22 mouse cellular contexts compared by ENCODE assay signal in genomic region chr3:33079658-33080057, GRCm38 (mm10).
DNase-seq lines count a peak whose midpoint lies in the region; ATAC-seq lines count a peak whose summit lies in the region.
"Had no signal": no experiment of that assay in that cellular context is flagged by ENCODE, and none has a peak within 500 bp of the region (broad histone marks: within the 10 kb centered on the region; RNA-seq: fewer than 3 reads in every experiment).

No protein-coding gene starts in this region.

- no peaks in the 10 kb centered on the region for H3K9me3 ChIP-seq in hindbrain, embryonic 16.5 days (ENCODE audit: control insufficient read depth, low read length)
- H3K9me3 ChIP-seq in hindbrain, embryonic 11.5 days (ENCODE audit: control insufficient read depth, low read length) = no peaks in the 10 kb centered on the region
- H3K9me3 ChIP-seq: forebrain, embryonic 10.5 days; forebrain, embryonic 13.5 days; heart, embryonic 10.5 days; heart, embryonic 13.5 days; hindbrain, embryonic 12.5 days had no signal

- ATAC-seq in hindbrain, embryonic 16.5 days = peak; percentile 60; the same call in 1 of the 2 replicates
- ATAC-seq in hindbrain, embryonic 11.5 days (ENCODE audit: low FRiP score) = no peak
- ATAC-seq: CD4-positive, CD25-positive, alpha-beta regulatory T cell, adult 4 months; forebrain, embryonic 13.5 days; forebrain, embryonic 16.5 days had no signal

- H3K27me3 ChIP-seq in hindbrain, embryonic 16.5 days (replicated peaks; ENCODE audit: control insufficient read depth, insufficient read depth, low read length) = no peaks in the 10 kb centered on the region
- no peaks in the 10 kb centered on the region for H3K27me3 ChIP-seq in hindbrain, embryonic 11.5 days (ENCODE audit: control insufficient read depth, insufficient read depth, low read length)
- H3K27me3 ChIP-seq: forebrain, embryonic 13.5 days; heart, embryonic 13.5 days; hindbrain, embryonic 12.5 days had no signal

- no peak overlapping the region for H3K9ac ChIP-seq in hindbrain, embryonic 16.5 days (ENCODE audit: low read depth, low read length)
- H3K9ac ChIP-seq in hindbrain, embryonic 11.5 days (ENCODE audit: low read depth, low read length) = no peak overlapping the region
- H3K9ac ChIP-seq: forebrain, embryonic 13.5 days; heart, embryonic 13.5 days; hindbrain, embryonic 12.5 days had no signal

- intact Hi-C loops in left cerebral cortex, postnatal 4 days (cut with DNase I) = no loop called here
- intact Hi-C loops in left cerebral cortex, postnatal 25 days (cut with DNase I) = no loop called here

- no peak for DNase-seq in hindbrain, embryonic 11.5 days (ENCODE audit: low spot score)
- DNase-seq in left cerebral cortex, postnatal 4 days = peak; percentile 54
- no peak for DNase-seq in left cerebral cortex, postnatal 25 days (ENCODE audit: low spot score in 2 of 2)
- peak; percentile 45 for DNase-seq in brain, adult 2 months (ENCODE audit: low read depth, low spot score)
- no peak for DNase-seq in urinary bladder, postnatal 14 days (ENCODE audit: low spot score)
- DNase-seq: adrenal gland, adult 2 months; adrenal gland, postnatal 14 days; cerebellum, adult 2 months; cerebellum, adult 9-11 months; gastrocnemius, postnatal 10 days; gastrocnemius, postnatal 36 days; heart, adult 2 months; heart, postnatal 14 days; heart, postnatal 4 days had no signal

- H3K4me2 ChIP-seq in hindbrain, embryonic 16.5 days (ENCODE audit: low read length) = no peak overlapping the region
- H3K4me2 ChIP-seq in hindbrain, embryonic 11.5 days (replicated peaks; ENCODE audit: low read depth, low read length) = no peak overlapping the region
- H3K4me2 ChIP-seq: forebrain, embryonic 13.5 days; heart, embryonic 13.5 days; hindbrain, embryonic 12.5 days had no signal

- H3K27ac ChIP-seq in hindbrain, embryonic 16.5 days (ENCODE audit: low read depth, low read length) = no peak overlapping the region
- H3K27ac ChIP-seq in hindbrain, embryonic 11.5 days (ENCODE audit: low read depth, low read length) = no peak overlapping the region
- H3K27ac ChIP-seq: forebrain, embryonic 10.5 days; forebrain, embryonic 13.5 days; heart, adult 2 months; heart, embryonic 10.5 days; heart, embryonic 13.5 days; hindbrain, embryonic 12.5 days had no signal

- whole genome bisulfite sequencing in hindbrain, embryonic 16.5 days = 78% methylated on average over 1 of the region's 1 CpGs
- WGBS in hindbrain, embryonic 11.5 days = 87% methylated on average over 1 of the region's 1 CpGs

- H3K4me1 ChIP-seq in hindbrain, embryonic 16.5 days (ENCODE audit: control insufficient read depth, insufficient read depth, low read depth, low read length) = peaks cover 2% of the 10 kb centered on the region; the same call in 1 of the 2 replicates
- no peaks in the 10 kb centered on the region for H3K4me1 ChIP-seq in hindbrain, embryonic 11.5 days (replicated peaks; ENCODE audit: control insufficient read depth, insufficient read depth, low read length)
- H3K4me1 ChIP-seq: hindbrain, embryonic 12.5 days had no signal

- H3K36me3 ChIP-seq in hindbrain, embryonic 16.5 days (ENCODE audit: control insufficient read depth, insufficient read depth, low read length) = no peaks in the 10 kb centered on the region
- H3K36me3 ChIP-seq in hindbrain, embryonic 11.5 days (ENCODE audit: control insufficient read depth, insufficient read depth, low read length) = no peaks in the 10 kb centered on the region
- H3K36me3 ChIP-seq: forebrain, embryonic 10.5 days; heart, embryonic 10.5 days; heart, embryonic 13.5 days; hindbrain, embryonic 12.5 days had no signal

- H3K4me3 ChIP-seq in hindbrain, embryonic 16.5 days (ENCODE audit: low read length) = no peak overlapping the region
- H3K4me3 ChIP-seq in hindbrain, embryonic 11.5 days (ENCODE audit: low read depth, low read length) = no peak overlapping the region
- H3K4me3 ChIP-seq: forebrain, embryonic 10.5 days; forebrain, embryonic 13.5 days; heart, adult 2 months; heart, embryonic 10.5 days; heart, embryonic 13.5 days; hindbrain, embryonic 12.5 days had no signal

Comparison
In these comparisons a context has a peak if more than half of its experiments do, and no peak if none do; other contexts are left out.
1. DNase-seq: peak in left cerebral cortex, postnatal 4 days (single experiment) and brain, adult 2 months (single experiment); none in hindbrain, embryonic 11.5 days (single experiment), left cerebral cortex, postnatal 25 days (0 of 2) and urinary bladder, postnatal 14 days (single experiment).